Mouse (Mus musculus): ENCODE measurements around the gene Fhit. TPM values are rescaled to one million over a fixed set of nuclear protein-coding genes. Genes with fewer than 3 reads are reported as not detected.

Gene Fhit
- polyA plus RNA-seq, 1 experiment from 2014 or later = 4.6 TPM

DNA sequence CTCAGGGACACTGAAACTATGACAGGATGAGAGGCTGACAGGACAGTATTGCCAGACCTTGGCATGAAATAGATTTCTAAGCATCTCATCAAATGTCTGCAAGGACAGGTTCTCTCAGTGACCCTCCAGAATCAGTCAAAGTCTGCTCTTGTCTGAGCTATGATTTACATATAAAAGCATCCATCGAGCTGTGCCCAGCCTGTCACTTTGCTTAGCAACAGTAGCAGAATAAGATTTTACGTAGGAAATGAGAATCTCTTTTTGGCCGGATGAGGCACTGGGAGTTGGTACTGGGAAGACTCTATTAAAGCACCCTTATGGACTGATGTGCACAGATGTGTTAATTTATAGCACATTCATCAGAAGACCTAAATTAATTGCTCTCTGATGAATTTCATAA lies 1519.8 kb downstream of the Fhit start:
- no peak overlapping the region for H3K4me3 ChIP-seq

DNA sequence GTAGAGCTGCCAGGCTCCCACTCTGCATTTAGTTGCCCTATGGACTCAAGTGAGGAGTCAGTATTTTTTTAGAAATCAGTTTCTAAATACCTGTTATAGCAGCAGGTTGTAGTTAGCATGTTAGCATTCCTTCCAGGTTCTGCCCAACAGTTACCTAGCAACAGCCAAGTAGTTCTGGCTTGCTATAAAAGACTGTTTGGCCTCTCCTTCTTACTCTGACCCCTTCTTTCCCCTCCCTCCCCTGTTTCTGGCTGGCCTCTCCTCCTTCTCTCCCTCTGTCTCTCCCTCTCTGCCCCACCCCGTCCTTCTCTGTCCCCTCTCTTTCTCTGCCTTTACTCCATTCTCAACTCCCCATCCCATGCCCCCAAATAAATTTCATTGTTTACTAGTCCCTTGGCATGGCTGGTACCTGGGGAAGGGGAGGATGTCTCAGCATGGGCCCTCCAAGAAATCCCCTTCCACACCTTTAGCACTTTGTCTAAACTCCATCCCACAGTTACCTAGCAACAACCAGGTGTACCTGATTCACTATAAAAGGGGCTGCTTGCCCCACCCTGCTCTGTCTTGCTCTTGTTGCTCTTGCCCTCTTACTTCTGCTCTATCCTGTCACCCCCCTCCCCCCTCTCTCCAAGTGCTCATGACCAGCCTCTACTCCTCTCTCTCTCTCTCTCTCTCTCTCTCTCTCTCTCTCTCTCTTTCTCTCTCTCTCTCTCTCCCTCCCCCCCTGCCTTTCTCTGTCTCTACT lies 1527.4 kb downstream of the Fhit start:
- no peak overlapping the region for H3K9ac ChIP-seq
- no peak for ATAC-seq (ENCODE audit: insufficient number of reproducible peaks, low FRiP score)
- no peak overlapping the region for H3K27ac ChIP-seq (ENCODE audit: poor library complexity, severe bottlenecking)
- no peak overlapping the region for H3K4me2 ChIP-seq
- H3K9me3 ChIP-seq (replicated peaks) = no peaks in the 10 kb centered on the region
- no peaks in the 10 kb centered on the region for H3K36me3 ChIP-seq
- WGBS = 58% methylated on average over 1 of the region's 1 CpGs
- no peak overlapping the region for H3K4me3 ChIP-seq
- H3K27me3 ChIP-seq (replicated peaks) = no peaks in the 10 kb centered on the region
- H3K4me1 ChIP-seq (replicated peaks) = no peaks in the 10 kb centered on the region

More for the DNA sequence above, 1519.8 kb downstream of the Fhit start:
- ATAC-seq (ENCODE audit: insufficient number of reproducible peaks, low FRiP score) = no peak
- 71% methylated on average over 3 of the region's 3 CpGs for WGBS
- H3K9ac ChIP-seq = no peak overlapping the region
- H3K4me1 ChIP-seq (replicated peaks) = peaks cover 5% of the 10 kb centered on the region
- H3K27me3 ChIP-seq (replicated peaks) = no peaks in the 10 kb centered on the region
- no peak overlapping the region for H3K27ac ChIP-seq (ENCODE audit: poor library complexity, severe bottlenecking)
- no peaks in the 10 kb centered on the region for H3K36me3 ChIP-seq
- no peaks in the 10 kb centered on the region for H3K9me3 ChIP-seq (replicated peaks)
- H3K4me2 ChIP-seq = no peak overlapping the region

DNA sequence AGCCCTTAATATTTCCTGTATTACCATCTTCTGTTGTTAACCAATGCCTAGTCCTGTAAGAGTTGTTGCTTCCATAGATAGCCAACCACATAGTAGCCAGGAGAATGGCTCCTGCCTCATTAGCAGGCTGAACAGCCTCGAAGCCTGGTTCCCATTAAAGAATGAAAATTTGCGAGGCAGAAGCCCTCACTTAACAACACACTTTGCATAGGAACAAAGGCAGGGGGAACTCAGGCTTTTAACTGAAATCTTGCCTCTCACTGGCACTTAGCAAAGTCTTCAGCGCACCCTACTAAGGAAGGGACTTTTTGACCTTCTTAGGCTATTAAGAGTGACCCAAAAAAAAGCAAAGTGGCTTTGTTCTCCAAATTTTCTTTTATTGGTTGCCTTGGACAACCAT lies 1529.3 kb downstream of the Fhit start:
- H3K9me3 ChIP-seq (replicated peaks) = no peaks in the 10 kb centered on the region
- 50% methylated on average over 3 of the region's 3 CpGs for WGBS
- no peaks in the 10 kb centered on the region for H3K36me3 ChIP-seq
- no peak overlapping the region for H3K4me3 ChIP-seq
- ATAC-seq (ENCODE audit: insufficient number of reproducible peaks, low FRiP score) = no peak
- no peaks in the 10 kb centered on the region for H3K27me3 ChIP-seq (replicated peaks)
- no peak overlapping the region for H3K27ac ChIP-seq (ENCODE audit: poor library complexity, severe bottlenecking)
- H3K4me2 ChIP-seq = no peak overlapping the region
- H3K4me1 ChIP-seq (replicated peaks) = no peaks in the 10 kb centered on the region
- H3K9ac ChIP-seq = no peak overlapping the region

DNA sequence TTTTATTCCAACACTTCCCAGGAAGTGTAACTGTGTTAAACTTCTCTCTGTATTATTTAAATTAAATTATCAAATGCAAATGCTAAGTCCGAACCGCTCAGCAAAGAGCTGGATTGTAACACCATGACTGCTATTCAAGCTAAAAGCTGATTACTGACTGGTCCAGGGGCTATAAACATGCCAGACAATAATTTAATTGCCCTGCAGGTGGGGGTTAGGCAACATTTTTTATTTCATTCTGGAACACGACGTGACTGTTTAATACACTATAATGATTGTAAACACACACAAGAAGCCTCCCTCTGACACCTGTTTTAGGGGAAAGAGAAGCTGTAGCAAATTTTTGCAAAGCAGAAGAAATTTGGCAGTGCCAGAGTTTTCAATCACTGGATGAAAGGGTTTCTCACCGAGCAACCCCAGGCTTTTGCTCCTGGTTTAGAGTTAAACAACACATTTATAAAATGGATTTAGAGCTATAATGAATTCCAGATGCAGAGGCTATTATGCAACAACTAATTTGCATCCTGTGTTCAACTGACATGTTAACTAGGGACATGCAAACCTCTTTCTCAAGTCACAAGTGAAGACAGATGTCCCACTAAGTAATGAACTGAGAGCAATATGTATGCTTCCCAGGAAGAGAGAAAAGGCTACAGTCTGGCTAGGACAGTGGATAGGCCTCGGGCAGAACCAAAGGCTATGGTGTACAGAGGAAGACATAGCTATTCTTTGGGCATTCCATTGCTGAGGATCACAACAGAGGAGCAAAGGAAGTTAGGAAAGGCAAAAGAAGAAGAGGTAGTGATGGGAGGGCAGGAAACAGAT lies 1538.4 kb downstream of the Fhit start:
- Histone ChIP-seq H3K4me2 (no peak overlapping the region), H3K4me3 (no peak overlapping the region), H3K9me3 (replicated peaks) (no peaks in the 10 kb centered on the region), H3K4me1 (replicated peaks) (0 out of 2 replicates have a peak, but pooled peaks cover 4% of the 10 kb centered on the region), H3K27me3 (replicated peaks) (no peaks in the 10 kb centered on the region), H3K36me3 (no peaks in the 10 kb centered on the region), H3K27ac (ENCODE audit: poor library complexity, severe bottlenecking) (no peak overlapping the region), H3K9ac (no peak overlapping the region)
- no peak for ATAC-seq (ENCODE audit: insufficient number of reproducible peaks, low FRiP score)
- WGBS = 76% methylated on average over 6 of the region's 6 CpGs

DNA sequence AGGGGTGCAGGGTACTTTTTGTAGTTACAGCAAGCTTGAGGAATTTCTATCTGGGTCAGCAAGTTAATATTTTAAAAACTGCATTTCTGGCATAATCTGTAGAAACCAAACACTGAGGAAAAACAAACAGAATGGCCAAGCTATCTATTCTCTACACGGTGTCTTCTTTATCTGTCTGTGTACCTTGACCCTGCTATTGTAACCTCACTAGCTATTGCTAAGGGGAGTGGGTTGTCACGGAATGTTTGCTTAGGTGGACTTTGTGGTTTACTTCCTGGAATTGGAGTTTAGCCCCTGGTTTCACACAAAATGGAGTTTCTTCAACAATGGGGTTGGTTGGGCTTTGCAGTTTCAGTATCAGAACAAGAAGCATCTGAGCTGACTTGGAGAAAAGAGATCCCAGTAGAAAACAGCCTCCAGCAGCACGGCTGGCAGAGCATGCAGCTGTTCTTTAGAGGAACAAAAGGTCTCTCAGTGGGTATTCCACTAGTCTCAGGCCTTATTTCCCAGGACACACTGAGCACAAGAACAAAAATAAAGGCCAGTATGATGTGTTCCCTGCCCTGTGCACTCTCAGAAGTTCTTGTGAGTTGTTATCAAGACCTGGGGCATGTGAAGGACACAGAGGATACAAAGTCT lies 1540.8 kb downstream of the Fhit start:
- H3K27ac ChIP-seq (ENCODE audit: poor library complexity, severe bottlenecking) = no peak overlapping the region
- H3K4me1 ChIP-seq (replicated peaks) = 0 out of 2 replicates have a peak, but pooled peaks cover 4% of the 10 kb centered on the region
- ATAC-seq (ENCODE audit: insufficient number of reproducible peaks, low FRiP score) = no peak
- H3K9me3 ChIP-seq (replicated peaks) = no peaks in the 10 kb centered on the region
- H3K36me3 ChIP-seq = no peaks in the 10 kb centered on the region
- H3K27me3 ChIP-seq (replicated peaks) = no peaks in the 10 kb centered on the region
- 36% methylated on average over 3 of the region's 3 CpGs for WGBS
- no peak overlapping the region for H3K4me3 ChIP-seq
- no peak overlapping the region for H3K9ac ChIP-seq
- H3K4me2 ChIP-seq = no peak overlapping the region

DNA sequence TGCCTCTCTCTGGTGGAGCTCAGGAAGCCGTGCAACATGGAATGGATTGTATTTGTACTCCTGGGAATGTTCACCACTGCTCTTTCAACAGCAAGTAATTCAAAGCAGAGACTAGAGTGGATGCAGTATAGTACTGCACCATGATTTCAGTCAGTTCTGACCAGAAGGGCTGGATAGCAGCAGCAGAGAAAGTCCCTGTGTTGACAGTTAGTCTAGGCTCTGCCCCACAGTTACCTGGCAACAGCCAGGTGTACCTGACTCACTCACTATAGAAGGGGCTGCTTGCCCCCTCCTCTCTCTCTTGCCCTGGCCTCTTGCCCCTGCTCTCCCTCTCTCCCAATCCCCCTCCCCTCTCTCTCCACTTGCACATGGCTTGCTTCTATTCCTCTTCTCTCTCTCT lies 1542.0 kb downstream of the Fhit start:
- ATAC-seq (ENCODE audit: insufficient number of reproducible peaks, low FRiP score) = no peak
- WGBS = 35% methylated on average over 1 of the region's 1 CpGs

DNA sequence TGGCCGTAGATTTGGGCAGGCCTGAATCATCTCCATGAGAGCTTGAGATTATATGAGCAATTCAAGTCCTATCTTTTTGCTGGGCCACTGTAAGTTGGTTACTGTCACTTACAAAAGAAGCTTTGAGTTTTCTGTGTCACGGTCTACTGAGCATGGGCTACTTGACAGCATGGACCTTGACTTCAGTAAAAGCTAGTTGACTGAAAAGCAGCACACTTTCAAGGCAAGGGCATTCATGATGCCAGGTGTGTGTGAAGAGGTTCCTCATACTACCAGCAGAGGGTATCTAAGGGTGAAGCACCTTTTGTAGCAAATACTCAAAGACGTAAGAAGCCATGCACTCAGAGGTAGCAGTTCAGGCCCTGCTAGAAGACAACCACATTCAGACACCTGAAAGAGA lies 1548.7 kb downstream of the Fhit start:
- ATAC-seq (ENCODE audit: insufficient number of reproducible peaks, low FRiP score) = no peak
- Histone ChIP-seq H3K9me3 (replicated peaks) (no peaks in the 10 kb centered on the region), H3K9ac (no peak overlapping the region), H3K4me2 (no peak overlapping the region), H3K27me3 (replicated peaks) (no peaks in the 10 kb centered on the region), H3K27ac (ENCODE audit: poor library complexity, severe bottlenecking) (no peak overlapping the region), H3K4me3 (no peak overlapping the region), H3K36me3 (no peaks in the 10 kb centered on the region), H3K4me1 (replicated peaks) (no peaks in the 10 kb centered on the region)
- WGBS = 83% methylated on average over 3 of the region's 3 CpGs

More for the DNA sequence above, 1542.0 kb downstream of the Fhit start:
- Histone ChIP-seq H3K4me1 (replicated peaks) (0 out of 2 replicates have a peak, but pooled peaks cover 4% of the 10 kb centered on the region), H3K4me3 (no peak overlapping the region), H3K27me3 (replicated peaks) (no peaks in the 10 kb centered on the region), H3K36me3 (no peaks in the 10 kb centered on the region), H3K9me3 (replicated peaks) (no peaks in the 10 kb centered on the region), H3K9ac (no peak overlapping the region), H3K27ac (ENCODE audit: poor library complexity, severe bottlenecking) (no peak overlapping the region), H3K4me2 (no peak overlapping the region)

- no peaks in the 10 kb centered on the region for H3K27me3 ChIP-seq (replicated peaks)
- H3K4me1 ChIP-seq (replicated peaks) = no peaks in the 10 kb centered on the region
- no peaks in the 10 kb centered on the region for H3K9me3 ChIP-seq (replicated peaks)
- no peaks in the 10 kb centered on the region for H3K36me3 ChIP-seq
- WGBS = 64% methylated on average over 7 of the region's 7 CpGs
- no peak overlapping the region for H3K27ac ChIP-seq (ENCODE audit: poor library complexity, severe bottlenecking)
- H3K9ac ChIP-seq = no peak overlapping the region
- H3K4me2 ChIP-seq = no peak overlapping the region
- no peak for ATAC-seq (ENCODE audit: insufficient number of reproducible peaks, low FRiP score)
- H3K4me3 ChIP-seq = no peak overlapping the region
These were observed 1552.7 kb downstream of the Fhit start for GRCm38 (mm10) chr14:9609120-9609519.

GRCm38 (mm10) chr14:9606584-9607377 lies 1555.1 kb downstream of the Fhit start:
- no peaks in the 10 kb centered on the region for H3K4me1 ChIP-seq (replicated peaks)
- H3K4me3 ChIP-seq = no peak overlapping the region
- no peaks in the 10 kb centered on the region for H3K9me3 ChIP-seq (replicated peaks)
- no peaks in the 10 kb centered on the region for H3K36me3 ChIP-seq
- no peaks in the 10 kb centered on the region for H3K27me3 ChIP-seq (replicated peaks)
- H3K4me2 ChIP-seq = no peak overlapping the region
- no peak overlapping the region for H3K9ac ChIP-seq
- ATAC-seq (ENCODE audit: insufficient number of reproducible peaks, low FRiP score) = no peak
- 64% methylated on average over 12 of the region's 12 CpGs for WGBS
- H3K27ac ChIP-seq (ENCODE audit: poor library complexity, severe bottlenecking) = no peak overlapping the region

GRCm38 (mm10) chr14:9600271-9600670 lies 1561.6 kb downstream of the Fhit start:
- Histone ChIP-seq H3K36me3 (no peaks in the 10 kb centered on the region), H3K4me1 (replicated peaks) (no peaks in the 10 kb centered on the region), H3K9ac (no peak overlapping the region), H3K4me2 (no peak overlapping the region), H3K4me3 (no peak overlapping the region), H3K27me3 (replicated peaks) (no peaks in the 10 kb centered on the region), H3K9me3 (replicated peaks) (no peaks in the 10 kb centered on the region; the same call in 1 of the 2 replicates), H3K27ac (ENCODE audit: poor library complexity, severe bottlenecking) (no peak overlapping the region)
- no peak for ATAC-seq (ENCODE audit: insufficient number of reproducible peaks, low FRiP score)
